Mouse (Mus musculus) heart, adult 2 months (tissue): ENCODE measurements around the gene Pex5l. TPM values are rescaled to one million over a fixed set of nuclear protein-coding genes. Genes with fewer than 3 reads are reported as not detected.

Source experiments
- DNase-seq, 2 experiments: peaks; one replicate each; pipeline ENCODE4 v3.0.0; 2021
- H3K27ac ChIP-seq: fragments of 200-600 bp; 2 replicates; pipeline ENCODE4 v1.8.1; 2022
- H3K27me3 ChIP-seq: fragments of 200-500 bp; 2 replicates; pipeline ENCODE4 v1.6.1; 2012; ENCODE audit warnings: mild to moderate bottlenecking, low read length, inconsistent platforms, mixed read lengths; ENCODE audit not compliant: control insufficient read depth, insufficient read depth
- H3K36me3 ChIP-seq: fragments of 200-500 bp; 2 replicates; pipeline ENCODE4 v1.6.1; 2012; ENCODE audit warnings: low read length, inconsistent platforms; ENCODE audit not compliant: control insufficient read depth, insufficient read depth
- H3K4me1 ChIP-seq: fragments of 200-500 bp; 2 replicates; pipeline ENCODE4 v1.6.1; 2011; ENCODE audit warnings: low read length; ENCODE audit not compliant: control insufficient read depth, insufficient read depth
- H3K4me3 ChIP-seq: fragments of 200-600 bp; 2 replicates; pipeline ENCODE4 v1.8.1; 2022
- H3K79me2 ChIP-seq: fragments of 200-500 bp; replicated peaks from 2 replicates; pipeline ENCODE4 v1.6.1; 2012; ENCODE audit warnings: mild to moderate bottlenecking, inconsistent platforms, low read length, moderate library complexity, mixed read lengths; ENCODE audit not compliant: control insufficient read depth, insufficient read depth
- H3K9ac ChIP-seq: fragments of 200-500 bp; 2 replicates; pipeline ENCODE4 v1.6.1; 2012; ENCODE audit warnings: low read depth, mild to moderate bottlenecking, control low read depth, inconsistent platforms, low read length, mixed read lengths
- CTCF ChIP-seq: fragments of 200-600 bp; IDR thresholded peaks from 2 replicates; pipeline ENCODE4 v1.8.1; 2022; ENCODE audit warnings: antibody characterized with exemption, mild to moderate bottlenecking, moderate library complexity
- EP300 ChIP-seq: fragments of 200-500 bp; IDR thresholded peaks from 2 replicates; pipeline ENCODE4 v1.6.1; 2011; ENCODE audit warnings: low read depth, low read length, control low read depth; ENCODE audit not compliant: insufficient read depth
- POLR2A ChIP-seq: fragments of 200-500 bp; IDR thresholded peaks from 2 replicates; pipeline ENCODE4 v1.6.1; 2011; ENCODE audit warnings: mild to moderate bottlenecking, low read depth, low read length, control low read depth; ENCODE audit not compliant: insufficient read depth
- WGBS: fragments of 180-500 bp; shearing (Covaris S2); methylation state at CpG from one replicate; pipeline ENCODE4 v1.1.7; 2018; 5-methylcytosine and 5-hydroxymethylcytosine counted together
- intact Hi-C: fragments of 180-260 bp; cut with DNase I; formaldehyde crosslinking; loops from one replicate; pipeline ENCODE4 v1.15.1; 2025
- polyA plus RNA-seq: library from polyadenylated mRNA; depleted of rRNA; stranded (reverse); fragments of >200 nt; gene quantifications from 2 replicates; pipeline ENCODE4 v1.2.3, GENCODE M21; 2012
- total RNA-seq, 2 experiments: library from RNA; stranded (reverse); gene quantifications; 2 replicates each; pipeline ENCODE4 v1.2.3; 2021

The Pex5l gene
- total and polyA plus RNA-seq, 3 experiments, result 0.45 to 0.51 (median 0.47) TPM

DNA sequence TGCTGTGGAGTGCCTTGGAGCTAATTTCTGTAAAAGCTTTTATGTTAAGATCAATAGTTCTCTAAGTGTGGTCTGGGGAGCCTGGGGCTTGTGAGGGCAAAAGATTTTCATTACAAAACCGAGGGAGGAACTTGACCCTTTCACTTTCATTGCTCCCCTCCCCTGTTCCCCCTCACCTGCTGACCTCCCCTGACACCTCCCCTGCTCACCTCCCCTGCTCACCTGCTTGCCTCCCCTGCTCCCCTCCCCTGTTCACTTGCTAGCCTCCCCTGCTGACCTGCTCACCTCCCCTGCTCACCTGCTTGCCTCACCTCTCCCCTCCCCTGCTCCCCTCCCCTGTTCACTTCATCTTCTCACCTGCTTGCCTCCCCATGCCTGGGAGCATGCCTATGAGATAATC is 191.7 kb downstream of the Pex5l start:
- 39% methylated on average over 1 of the region's 1 CpGs for WGBS
- no peaks in the 10 kb centered on the region for H3K79me2 ChIP-seq
- H3K27ac ChIP-seq, result no peak overlapping the region
- no peak overlapping the region for H3K4me3 ChIP-seq
- DNase-seq, result no peak
- H3K9ac ChIP-seq, result no peak overlapping the region
- no peaks in the 10 kb centered on the region for H3K27me3 ChIP-seq
- H3K4me1 ChIP-seq, result no peaks in the 10 kb centered on the region
- no peaks in the 10 kb centered on the region for H3K36me3 ChIP-seq
- intact Hi-C loops, result no loop called here
- TF ChIP-seq EP300, result no peak
- no peak for TF ChIP-seq CTCF
- TF ChIP-seq POLR2A, result no peak

DNA sequence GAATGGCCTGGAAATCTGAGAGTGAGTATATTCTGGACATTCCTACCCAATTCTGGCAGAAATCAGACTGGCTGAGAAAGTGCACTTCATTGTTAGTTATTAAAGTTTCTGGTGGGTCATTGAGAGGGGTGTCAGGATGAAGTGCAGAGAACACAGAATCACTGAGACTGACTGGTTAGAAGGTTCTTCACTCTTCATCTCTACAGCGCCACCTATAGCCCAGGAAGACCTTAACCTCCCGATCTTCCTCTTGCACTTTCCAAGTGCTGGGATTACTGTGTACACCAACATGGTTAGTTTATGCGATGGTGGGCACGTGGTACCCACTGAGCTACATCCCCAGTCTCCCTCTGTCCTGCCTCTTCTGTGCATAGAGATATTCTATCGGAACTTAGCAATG is 195.6 kb downstream of the Pex5l start:
- intact Hi-C loops, result no loop called here
- Histone ChIP-seq H3K27ac (no peak overlapping the region), H3K4me3 (no peak overlapping the region), H3K79me2 (no peaks in the 10 kb centered on the region), H3K36me3 (no peaks in the 10 kb centered on the region), H3K9ac (no peak overlapping the region), H3K27me3 (no peaks in the 10 kb centered on the region), H3K4me1 (no peaks in the 10 kb centered on the region)
- DNase-seq, result no peak
- 85% methylated on average over 5 of the region's 5 CpGs for WGBS
- no peak for TF ChIP-seq CTCF
- TF ChIP-seq EP300, result no peak
- no peak for TF ChIP-seq POLR2A

DNA sequence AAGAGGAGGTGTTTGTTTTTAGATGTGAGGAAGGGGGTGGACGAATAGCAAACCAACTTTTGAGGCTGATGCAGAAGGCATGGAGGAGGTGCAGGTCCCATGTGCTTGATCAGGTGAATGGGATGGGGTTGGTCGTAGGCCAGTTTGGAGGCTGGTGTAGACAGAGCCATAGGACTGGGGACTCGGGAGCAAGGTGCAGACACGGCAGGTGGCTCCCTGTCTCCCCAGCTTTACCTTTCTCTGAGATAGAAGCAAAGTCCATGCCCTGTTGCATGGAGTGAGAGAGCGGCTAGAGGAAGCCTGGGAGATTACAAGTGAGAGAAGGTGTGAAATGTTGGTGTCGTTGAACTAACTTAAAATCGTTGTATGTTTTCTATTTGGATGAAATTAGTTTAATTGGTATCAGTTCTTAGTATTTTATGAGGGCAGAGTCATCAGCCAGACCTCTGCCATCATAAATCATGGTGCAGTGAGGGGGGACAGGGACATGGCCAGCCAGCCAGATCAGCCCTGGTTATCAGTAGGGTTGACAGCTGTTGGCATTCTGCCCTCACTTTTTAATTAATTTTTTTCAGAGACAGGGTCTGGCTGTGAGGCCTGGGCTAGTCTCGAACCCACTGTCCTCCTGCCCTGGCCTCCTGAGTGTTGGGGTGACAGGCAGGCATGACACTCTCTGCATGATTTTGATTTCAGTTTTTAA is 203.1 kb downstream of the Pex5l start:
- no peaks in the 10 kb centered on the region for H3K79me2 ChIP-seq
- H3K36me3 ChIP-seq, result no peaks in the 10 kb centered on the region
- H3K27me3 ChIP-seq, result no peaks in the 10 kb centered on the region
- no peak overlapping the region for H3K4me3 ChIP-seq
- no peak overlapping the region for H3K9ac ChIP-seq
- DNase-seq, result no peak
- TF ChIP-seq EP300 (no peak), POLR2A (no peak), CTCF (no peak)
- H3K4me1 ChIP-seq, result no peaks in the 10 kb centered on the region
- H3K27ac ChIP-seq, result no peak overlapping the region
- 63% methylated on average over 8 of the region's 8 CpGs for WGBS
- intact Hi-C loops, result no loop called here

DNA sequence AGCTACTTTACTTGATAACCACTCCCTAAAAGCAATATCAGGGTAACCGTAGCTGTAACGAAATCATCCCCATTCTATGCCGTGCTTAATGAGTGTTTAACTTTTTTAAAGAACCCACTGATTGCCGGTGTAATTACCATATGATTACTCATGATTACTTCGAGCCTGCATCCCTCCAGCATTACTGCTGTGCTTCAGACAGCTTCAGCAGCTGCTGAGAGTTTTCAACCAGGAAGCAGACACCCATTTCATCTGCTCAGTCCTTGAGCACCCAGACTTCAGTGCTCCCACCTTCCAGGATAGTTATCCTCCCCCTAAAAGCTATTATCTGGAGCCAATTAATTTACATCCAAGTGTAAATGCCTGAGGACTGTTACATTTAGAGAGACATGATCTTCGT is 218.9 kb downstream of the Pex5l start:
- H3K36me3 ChIP-seq, result no peaks in the 10 kb centered on the region; the same call in 1 of the 2 replicates
- WGBS, result 89% methylated on average over 6 of the region's 6 CpGs

DNA sequence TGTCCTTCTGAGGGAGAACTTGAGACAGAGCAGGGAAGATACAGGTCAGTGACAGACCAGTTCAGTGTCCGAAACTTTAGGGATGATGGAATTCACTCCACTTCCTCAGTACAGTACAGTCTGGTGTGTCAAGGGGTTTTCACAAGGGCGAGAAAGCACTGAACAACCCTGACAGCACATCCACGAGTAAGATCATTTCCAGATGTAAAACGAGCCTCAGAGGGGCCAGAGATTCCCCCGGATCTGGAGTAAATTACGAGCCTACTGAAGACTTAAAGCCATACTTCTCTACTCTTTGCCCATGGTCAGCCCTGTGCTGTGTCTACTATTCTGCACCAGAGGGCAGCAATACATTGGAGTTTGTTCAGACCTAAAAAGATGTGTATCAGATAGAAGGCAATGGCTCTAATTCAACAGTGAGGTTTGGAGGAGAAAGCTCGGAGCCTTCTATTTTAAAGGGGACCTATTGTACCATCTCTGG is 232.9 kb downstream of the Pex5l start:
- H3K4me1 ChIP-seq, result peaks cover 1% of the 10 kb centered on the region; the same call in 1 of the 2 replicates
- no peaks in the 10 kb centered on the region for H3K27me3 ChIP-seq
- DNase-seq, result no peak
- H3K9ac ChIP-seq, result no peak overlapping the region
- no peak overlapping the region for H3K4me3 ChIP-seq
- no peaks in the 10 kb centered on the region for H3K79me2 ChIP-seq
- 61% methylated on average over 7 of the region's 7 CpGs for WGBS
- TF ChIP-seq POLR2A (no peak), CTCF (peak; percentile 46)
- no peak overlapping the region for H3K27ac ChIP-seq
- H3K36me3 ChIP-seq, result peaks cover 5% of the 10 kb centered on the region
- intact Hi-C loops, result no loop called here

More for the DNA sequence above, 218.9 kb downstream of the Pex5l start:
- Histone ChIP-seq H3K79me2 (no peaks in the 10 kb centered on the region), H3K27ac (no peak overlapping the region), H3K4me3 (no peak overlapping the region), H3K4me1 (no peaks in the 10 kb centered on the region), H3K27me3 (no peaks in the 10 kb centered on the region), H3K9ac (no peak overlapping the region)
- intact Hi-C loops, result no loop called here
- TF ChIP-seq CTCF, result no peak
- no peak for TF ChIP-seq EP300
- TF ChIP-seq POLR2A, result no peak
- no peak for DNase-seq

GRCm38 (mm10) chr3:32908400-32908799 is 234.6 kb downstream of the Pex5l start:
- Histone ChIP-seq H3K36me3 (peaks cover 6% of the 10 kb centered on the region), H3K27me3 (no peaks in the 10 kb centered on the region), H3K27ac (peak overlapping the region; percentile 20), H3K4me1 (peaks cover 1% of the 10 kb centered on the region; the same call in 1 of the 2 replicates), H3K79me2 (no peaks in the 10 kb centered on the region), H3K9ac (no peak overlapping the region), H3K4me3 (no peak overlapping the region)
- TF ChIP-seq CTCF (no peak), POLR2A (no peak), EP300 (no peak)
- intact Hi-C loops, result loop anchor here (5.0 to 10.0 kb wide), 2 partner anchors 94 to 171 kb away; partner anchors contain the start of genes Mrpl47, Ndufb5 and Usp13
- DNase-seq, result peak in 1 of 2 experiments; percentile 35
- WGBS, result 54% methylated on average over 3 of the region's 3 CpGs
